Mouse (Mus musculus) myocyte (in vitro differentiated cells): ENCODE measurements around the gene Zfand6.

ENCODE experiments used
- E2F4 ChIP-seq: IDR thresholded peaks from one replicate; pipeline ENCODE4 v1.6.1; 2011; ENCODE audit warnings: mild to moderate bottlenecking, control low read depth, moderate library complexity; ENCODE audit not compliant: insufficient read depth
- MAX ChIP-seq: IDR thresholded peaks from one replicate; pipeline ENCODE4 v1.6.1; 2011; ENCODE audit warnings: low read depth, mild to moderate bottlenecking, control low read depth
- POLR2A ChIP-seq: IDR thresholded peaks from one replicate; pipeline ENCODE4 v1.6.1; 2011; ENCODE audit warnings: low read depth, mild to moderate bottlenecking, control low read depth, moderate library complexity; ENCODE audit not compliant: insufficient read length
- USF1 ChIP-seq: IDR thresholded peaks from one replicate; pipeline ENCODE4 v1.6.1; 2011; ENCODE audit warnings: low read depth, mild to moderate bottlenecking, control low read depth, moderate library complexity

GRCm38 (mm10) chr7:84587101-84587783, 102.5 kb downstream of the Zfand6 start:
- TF ChIP-seq POLR2A = no peak
- no peak for TF ChIP-seq MAX
- no peak for TF ChIP-seq E2F4
- TF ChIP-seq USF1 = no peak
